Mouse (Mus musculus) naive thymus-derived CD4-positive, alpha-beta T cell, adult 2 months (primary cell): ENCODE results near the gene Nbea.

Experiments
- DNase-seq: peaks from one replicate; pipeline ENCODE4 v3.0.0-alpha.2; 2011; ENCODE audit warnings: low read depth

Nbea gene

DNA sequence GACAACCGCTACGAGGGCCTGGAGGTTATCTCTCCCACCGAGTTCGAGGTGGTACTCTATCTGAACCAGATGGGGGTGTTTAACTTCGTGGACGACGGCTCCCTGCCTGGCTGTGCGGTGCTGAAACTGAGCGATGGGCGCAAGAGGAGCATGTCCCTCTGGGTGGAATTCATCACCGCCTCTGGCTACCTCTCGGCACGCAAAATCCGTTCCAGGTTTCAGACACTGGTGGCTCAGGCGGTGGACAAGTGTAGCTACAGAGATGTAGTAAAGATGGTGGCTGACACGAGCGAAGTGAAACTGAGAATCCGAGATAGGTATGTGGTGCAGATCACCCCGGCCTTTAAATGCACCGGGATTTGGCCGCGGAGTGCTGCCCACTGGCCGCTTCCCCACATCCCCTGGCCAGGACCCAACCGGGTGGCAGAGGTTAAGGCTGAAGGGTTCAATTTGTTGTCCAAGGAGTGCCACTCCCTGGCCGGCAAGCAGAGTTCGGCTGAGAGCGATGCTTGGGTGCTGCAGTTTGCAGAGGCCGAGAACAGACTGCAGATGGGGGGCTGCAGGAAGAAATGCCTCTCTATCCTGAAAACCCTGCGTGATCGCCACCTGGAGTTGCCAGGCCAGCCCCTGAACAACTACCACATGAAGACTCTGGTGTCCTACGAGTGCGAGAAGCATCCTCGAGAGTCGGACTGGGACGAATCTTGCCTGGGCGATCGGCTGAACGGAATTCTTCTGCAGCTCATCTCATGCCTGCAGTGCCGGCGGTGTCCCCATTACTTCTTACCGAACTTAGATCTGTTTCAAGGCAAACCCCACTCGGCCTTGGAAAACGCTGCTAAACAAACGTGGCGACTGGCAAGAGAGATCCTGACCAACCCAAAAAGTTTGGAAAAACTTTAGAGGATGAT, 400.1 kb downstream of the Nbea start:
- peak; percentile 19 for DNase-seq

DNA sequence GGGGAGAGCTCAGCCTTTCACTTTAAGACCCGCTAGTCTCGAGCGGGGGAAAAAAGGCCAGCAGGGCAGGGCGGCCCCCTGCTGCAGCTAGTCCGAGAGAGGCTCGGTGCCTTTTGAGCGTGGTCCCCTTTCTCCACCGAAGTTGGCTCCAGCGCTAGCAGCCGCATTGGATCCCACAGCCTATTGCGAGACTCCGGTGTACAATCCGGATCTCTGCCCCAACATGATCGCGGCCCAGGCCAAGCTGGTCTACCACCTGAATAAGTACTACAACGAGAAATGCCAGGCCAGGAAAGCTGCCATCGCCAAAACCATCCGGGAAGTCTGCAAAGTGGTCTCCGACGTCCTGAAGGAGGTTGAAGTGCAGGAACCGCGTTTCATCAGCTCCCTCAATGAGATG, 400.7 kb downstream of the Nbea start:
- DNase-seq: peak; percentile 32

DNA sequence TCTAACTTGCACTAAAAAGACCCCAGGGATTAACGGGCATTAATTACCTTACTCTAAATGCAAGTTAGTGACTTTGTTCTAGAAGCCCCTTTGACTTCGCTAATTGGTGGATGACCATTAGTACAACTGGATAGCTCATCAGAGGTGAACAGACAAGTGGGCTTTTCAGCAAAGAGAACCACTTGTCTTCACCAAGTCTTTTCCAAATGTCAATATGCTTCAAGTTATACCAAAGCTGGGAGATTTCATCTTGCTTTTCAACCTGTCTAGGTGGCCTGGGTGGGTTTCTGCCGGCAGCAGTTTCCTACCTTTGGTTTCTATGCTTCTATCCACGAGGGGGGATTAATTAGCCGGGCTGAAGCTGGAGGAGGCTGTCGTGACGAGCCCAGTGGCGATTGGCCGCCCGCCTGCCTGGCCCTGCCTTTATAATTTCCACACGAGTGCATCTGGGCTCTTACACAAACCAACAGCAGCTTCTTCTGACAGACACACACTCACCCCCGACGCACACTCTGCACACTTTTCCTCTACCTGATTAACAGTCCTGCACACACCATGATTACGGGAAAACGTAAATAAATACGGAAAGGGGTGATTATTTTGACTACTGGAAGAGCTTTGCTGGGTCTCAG, 401.3 kb downstream of the Nbea start, which contains the start of gene Mab21l1:
Gene Mab21l1, plus strand, starts transcription at position 455 of the 632 bp plus-strand sequence.
- no peak for DNase-seq

DNA sequence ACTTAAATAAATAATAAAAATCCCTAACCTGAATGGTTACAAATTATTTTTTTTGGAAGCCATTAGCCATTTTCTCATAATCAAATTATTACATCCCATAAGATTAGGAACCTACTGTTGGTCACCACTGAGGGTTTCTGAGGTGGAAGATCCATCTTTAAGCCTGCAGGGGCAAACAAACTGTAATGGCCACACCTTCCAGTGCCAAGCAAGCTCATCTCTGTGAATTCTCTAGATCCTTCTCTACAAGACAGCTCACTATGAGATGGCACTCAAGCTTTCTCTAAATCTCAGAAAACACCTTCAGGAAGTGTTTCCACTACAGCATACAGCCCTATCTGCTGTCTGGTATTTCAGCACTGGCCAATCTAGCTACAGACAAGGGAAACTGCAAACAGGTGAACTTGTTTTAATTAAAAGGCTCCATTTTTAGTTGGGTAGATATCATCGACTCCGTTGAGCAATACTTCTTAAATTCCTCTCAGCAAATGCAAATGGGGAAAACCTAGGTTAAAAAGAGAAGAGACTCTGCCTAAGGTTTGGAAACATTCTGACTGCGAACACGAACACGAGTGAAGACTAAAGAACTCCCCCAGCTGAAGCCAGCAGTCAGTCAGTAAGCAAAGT, 402.0 kb downstream of the Nbea start:
- DNase-seq: no peak

DNA sequence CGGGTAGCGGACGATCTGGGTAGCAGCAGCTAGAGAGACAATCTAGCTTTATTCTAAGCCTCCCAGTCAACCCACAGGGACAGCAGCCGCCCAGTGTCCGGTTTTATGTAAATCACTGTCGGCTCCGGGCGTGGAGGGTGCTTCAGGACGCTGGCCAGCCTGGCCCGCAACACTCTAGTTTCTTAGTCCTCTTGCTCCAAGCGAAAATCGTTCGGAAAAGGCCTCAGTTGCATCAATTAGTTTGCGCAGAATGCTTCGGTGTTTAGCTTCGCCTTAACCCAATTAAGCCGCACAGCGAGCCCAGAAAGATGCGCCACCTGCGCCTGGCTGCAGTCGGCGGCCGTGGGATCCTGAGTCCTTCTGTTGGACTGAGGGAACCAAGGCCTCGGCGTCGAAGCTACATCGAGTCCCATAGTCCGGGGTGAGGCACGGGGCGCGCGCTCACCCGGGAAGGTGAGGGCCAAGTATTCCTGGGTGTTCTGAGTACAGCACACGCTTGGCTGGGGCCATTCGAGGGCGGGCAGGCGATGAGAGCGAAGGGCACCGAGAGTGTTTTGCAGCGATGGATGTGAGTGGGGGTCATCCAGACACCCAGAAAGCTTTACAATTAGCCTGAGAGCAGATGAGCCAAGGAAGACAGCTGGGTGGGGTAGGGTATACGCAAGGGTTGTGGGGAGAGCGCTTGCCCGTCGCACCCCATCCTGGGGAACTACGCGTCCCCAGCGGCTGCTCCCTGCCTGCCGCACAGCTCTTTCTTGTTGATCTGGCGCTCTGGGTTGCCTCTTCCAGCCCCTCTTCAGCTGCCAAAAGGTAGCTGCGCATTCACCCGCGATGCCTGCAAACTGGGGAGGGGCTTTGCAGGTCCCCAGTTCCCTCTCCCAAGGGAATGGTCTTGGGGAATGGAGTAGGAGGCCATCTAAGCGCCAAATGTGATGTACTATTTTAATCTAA, 403.1 kb downstream of the Nbea start:
- DNase-seq: no peak

DNA sequence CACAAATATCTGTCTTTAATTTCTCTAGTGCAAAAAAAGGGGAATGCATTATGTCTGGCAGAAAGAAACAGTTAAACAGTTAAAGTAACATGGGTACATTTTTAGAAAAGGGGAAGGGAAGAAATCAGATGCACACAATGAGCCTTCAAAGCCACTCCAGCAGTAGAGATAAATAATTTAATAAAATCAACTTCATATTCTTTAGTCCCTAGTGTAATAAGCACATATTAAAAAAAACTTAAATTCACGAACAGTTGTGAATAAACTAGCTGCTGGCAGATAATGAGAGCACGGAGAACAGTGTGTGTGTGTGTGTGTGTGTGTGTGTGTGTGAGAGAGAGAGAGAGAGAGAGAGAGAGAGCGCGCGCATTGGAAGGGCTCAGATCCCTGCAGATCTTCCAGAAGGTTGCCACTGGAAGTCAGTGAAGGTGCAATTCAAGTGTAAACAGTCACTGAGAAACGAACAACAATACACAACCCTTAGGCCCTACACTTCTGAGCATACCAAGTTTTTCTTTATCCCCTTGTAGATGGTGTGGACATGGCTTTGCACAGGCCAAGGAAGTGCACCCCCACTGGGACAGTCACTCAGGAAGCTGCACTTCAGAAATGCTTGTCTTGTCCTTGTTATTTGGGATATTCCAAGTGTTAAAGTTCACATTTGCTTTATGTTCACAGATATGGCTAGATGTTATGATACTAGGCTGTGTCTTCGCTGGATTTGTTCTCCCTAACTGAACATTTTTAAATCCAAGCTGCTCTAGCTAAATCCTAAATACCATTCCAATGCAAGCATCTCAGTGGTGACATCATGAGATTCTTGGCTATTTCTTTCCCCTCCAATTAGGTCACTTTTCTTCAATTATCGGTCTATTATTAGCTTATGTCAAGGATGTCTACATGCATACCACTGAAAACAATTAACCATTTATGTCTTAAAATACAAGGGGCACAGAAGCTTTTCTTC, 404.5 kb downstream of the Nbea start:
- no peak for DNase-seq

DNA sequence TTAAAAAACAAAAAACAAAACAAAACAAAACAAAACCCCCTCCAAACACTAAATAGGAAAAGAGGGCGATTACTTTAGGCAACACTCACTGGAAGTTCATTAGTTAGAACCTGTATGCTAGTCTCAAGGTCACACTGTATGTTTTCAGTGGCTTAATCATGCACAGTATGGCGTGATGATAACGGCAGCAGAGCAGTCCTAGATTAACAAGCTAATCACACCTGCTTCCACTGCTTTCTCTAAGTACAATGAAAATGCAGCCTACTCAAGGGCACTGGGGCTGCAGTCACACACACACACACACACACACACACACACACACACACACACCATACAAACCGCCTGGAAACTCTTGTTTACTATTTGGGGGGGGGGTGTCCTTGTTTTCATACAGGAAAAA, 406.0 kb downstream of the Nbea start:
- no peak for DNase-seq

DNA sequence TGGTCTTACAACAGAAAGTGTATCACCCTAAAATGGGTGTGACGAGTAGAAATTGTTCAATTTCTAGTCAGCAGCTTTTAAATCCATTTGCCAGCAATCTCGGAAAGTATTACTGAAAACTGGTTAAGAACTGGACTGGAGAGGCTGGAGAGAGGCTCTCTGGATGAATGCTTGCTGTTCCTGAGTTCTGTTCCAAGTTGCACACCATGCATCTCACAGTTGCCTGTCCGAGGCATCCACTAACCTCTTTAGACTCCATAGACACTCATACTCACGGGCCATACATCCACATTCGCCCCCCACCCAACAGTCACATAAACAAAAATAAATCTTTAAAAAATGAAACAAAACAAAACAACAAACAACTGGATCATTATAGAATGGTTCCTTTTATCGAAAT, 407.7 kb downstream of the Nbea start:
- DNase-seq: no peak

DNA sequence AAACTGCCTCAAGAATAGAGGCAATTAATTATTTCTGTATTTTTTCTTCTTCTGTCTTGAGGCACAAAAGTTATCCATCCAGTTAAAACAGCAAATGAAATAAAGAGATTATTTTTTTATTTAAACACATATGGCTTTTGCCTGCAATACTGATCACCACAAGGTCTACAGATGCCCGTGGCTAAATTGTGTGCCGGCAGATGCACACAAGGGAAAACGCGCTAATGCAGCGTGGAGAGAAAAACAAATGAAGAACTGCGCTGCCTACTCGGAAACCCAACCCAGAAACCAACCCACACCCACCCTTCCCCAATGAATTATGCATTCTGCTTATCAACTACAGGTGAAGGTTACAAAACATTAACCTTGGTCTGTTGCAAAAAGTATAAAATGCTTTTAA, 408.3 kb downstream of the Nbea start:
- no peak for DNase-seq

DNA sequence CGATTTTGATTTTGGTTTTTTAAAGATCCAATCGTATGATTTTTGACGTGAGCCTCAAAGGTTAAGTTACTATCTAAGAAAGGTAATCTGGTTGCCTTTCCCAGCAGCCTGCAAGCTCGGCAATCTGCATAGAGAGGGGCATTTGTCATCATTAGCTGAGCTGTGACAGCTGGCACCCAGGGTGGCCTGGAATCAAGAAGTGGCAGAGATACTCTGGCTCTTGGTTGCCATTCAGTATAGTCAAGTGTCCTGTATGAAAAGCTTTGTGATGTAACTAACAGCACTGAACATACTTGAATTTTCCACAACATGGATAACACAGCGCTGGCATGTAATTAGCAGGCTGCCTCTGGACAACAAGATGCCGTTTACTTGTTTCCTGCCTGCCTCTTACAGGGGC, 409.3 kb downstream of the Nbea start:
- no peak for DNase-seq

DNA sequence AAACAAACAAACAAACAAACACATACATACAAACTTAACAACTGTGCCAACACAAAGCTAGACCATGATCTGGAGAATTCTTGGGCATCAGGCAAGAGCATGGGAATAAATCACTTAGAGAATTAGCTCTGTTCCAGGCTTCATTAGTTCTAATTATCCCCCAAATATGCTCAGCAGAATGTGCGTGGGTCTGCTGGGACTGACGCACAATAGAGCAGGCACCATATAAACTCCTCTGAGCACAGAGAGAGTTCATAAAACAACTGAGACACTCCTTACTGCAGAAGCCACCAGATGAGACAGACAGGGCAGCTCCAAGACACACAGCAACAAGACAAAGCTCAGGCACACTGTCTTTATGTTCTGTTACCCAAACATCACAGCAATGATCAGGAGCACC, 414.2 kb downstream of the Nbea start:
- DNase-seq: no peak

DNA sequence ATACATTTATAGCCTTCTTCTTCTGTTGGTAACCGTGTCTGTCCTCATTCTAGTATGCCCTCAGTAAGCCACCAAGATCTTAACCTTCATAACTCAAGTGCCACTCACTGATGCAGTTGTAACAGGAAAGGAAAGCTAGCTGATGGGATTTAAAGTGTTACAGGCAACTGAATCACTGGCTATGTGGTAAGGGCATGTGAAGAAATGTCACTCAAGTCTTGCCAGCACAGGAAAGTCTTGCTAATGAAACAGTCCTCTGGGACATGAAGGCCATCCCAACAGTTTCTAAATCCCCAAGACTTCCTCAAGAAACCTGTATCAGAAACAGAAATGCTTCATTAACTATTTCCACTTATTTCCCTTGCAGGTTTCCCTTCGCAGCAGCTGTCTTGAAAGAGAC, 414.8 kb downstream of the Nbea start:
- DNase-seq: no peak

DNA sequence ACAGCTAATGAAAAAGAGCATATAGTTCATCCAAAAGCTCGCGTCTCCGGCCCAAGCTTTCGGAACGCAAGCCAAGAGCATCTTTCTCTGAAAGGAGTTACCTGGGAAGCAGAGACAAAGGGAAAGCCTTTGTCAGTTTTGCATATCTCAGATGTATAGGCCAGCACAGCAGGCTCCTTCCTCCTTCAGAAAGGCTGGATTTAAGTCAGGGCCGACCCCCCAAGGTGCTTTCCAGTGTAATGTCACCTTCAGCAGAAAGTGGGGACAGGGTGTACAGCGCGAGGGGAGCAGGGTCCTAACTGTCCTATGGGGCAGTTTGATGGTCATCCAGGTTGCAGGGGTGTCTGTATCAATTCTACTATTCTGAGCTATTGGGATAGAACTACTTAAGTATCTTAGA, 419.9 kb downstream of the Nbea start:
- DNase-seq: no peak

DNA sequence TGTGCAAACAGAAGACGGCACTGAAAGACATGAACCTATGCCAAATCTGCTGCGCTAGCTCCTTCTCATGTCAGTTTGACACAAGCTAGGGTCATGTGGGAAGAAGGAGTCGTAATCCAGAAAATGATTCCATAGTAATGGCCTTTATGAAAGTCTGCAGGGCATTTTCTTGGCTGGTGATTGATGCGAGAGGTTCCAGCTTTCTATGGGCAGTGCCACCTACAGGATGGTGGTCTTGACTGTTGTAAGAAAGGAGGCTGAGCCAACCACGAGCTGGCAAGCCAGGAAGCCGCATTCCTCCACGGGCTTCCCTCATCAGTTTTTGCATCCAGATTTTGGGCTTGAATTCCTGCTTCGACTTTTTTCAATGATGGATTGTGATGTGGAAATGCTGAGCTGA, 425.2 kb downstream of the Nbea start:
- DNase-seq: no peak

DNA sequence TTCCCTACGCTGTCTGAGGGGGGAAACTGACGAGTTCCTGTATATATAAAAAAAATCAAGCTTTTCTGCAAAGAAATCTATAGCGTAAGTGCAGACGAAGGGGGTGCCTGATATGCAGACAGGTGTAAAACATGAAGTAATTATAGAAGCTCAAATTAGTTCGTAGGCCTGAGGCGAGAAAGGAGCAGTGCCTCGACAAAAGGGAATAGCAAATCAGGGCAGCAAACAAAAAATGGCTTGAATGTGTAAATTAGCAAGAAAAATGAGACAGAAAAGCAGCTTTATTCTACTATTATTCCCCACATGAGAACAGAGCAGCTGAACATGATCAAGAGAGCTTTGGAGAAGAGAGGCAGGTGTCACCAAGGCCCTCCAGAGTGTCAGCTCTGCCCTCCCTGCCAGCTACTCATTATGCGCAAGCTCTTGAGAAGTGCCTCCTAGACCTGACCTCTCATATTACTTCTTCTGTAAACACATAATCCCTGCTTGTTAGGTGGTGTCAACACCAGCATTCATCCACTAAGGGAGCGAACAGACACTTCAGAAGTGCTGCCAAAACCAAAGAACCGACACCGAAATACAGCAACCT, 426.8 kb downstream of the Nbea start:
- DNase-seq: no peak

DNA sequence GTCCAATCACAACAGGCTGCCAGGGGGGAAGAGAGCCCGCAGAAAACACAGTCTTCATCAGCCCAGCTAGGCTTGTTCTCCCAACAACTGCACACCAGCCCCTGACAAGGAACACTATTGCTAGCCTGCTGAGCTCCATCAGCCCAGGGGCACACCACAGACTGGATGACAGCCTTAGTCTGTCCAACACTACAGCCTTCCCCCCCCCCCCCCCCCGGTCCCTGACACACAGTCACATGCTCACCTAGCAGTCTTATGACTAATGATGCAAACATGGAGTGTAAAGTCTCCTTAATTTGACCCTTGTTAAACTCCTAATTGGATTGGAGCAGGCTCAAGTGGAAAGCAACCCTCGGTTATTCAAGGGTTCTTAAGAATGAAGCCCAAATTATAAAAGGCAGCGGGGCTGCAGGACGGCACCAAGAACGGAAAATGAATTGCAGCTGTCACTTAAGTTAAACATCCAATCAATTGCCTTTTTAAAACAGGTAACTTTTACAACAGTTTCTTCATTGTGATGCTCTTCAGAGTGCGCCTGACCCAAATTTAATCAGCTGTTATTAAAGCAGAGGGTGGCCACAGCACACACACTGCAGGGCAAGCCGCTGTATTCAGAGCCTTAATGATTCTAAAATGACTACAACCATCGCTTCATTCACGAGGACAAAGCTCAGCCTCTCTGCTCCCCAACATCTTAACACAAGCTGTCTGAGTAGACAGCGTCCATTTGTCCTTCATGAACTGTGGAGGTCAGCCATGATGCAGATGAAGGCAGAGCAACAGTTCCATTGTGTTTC, 427.5 kb downstream of the Nbea start:
- DNase-seq: no peak

DNA sequence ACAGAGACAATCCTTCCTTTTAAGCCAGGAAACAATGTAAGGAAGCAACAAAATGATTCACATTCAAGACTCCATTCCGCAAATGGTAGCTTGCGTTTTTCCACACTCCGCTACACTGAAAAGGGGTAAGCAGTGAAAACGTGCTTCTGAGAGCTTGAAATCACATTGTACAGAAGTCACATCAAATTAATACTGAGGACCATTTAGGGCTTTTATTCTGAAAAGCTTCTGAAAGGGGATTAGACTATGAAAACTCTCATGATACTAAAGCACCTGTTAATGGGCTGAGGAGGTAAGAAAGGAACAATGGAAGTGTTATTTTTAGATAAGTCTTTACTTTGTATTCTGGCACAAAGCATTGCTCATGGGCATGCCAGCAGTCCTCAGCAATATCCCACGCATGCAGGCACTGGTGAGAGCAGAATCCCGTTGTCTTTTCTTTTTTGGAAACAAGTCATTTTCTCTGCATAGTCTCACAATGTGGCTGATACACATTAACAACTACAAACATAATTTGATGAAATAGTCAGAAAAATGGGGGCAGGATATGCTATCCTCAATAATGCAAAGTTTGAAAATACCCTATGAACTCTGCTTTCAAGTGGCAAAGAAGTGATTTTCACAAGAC, 428.4 kb downstream of the Nbea start:
- no peak for DNase-seq

DNA sequence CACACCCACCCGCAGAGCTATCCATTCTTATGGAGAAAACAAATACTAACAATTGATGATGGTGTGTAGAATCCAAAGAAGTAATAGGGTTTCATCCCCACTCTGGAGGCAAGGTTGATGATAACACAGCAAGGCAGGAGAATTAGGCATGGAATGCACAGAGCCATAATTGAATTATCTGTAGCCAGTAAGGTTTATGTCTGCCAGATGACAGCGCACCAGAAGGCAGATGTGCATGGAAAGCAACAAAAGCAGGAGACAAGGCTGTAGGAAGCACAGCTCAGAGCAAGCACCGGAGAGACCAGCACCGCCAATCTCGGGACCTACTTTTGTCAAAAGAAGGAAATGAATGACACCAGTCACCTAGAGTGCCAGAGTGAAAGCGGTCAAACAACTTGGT, 429.6 kb downstream of the Nbea start:
- no peak for DNase-seq

DNA sequence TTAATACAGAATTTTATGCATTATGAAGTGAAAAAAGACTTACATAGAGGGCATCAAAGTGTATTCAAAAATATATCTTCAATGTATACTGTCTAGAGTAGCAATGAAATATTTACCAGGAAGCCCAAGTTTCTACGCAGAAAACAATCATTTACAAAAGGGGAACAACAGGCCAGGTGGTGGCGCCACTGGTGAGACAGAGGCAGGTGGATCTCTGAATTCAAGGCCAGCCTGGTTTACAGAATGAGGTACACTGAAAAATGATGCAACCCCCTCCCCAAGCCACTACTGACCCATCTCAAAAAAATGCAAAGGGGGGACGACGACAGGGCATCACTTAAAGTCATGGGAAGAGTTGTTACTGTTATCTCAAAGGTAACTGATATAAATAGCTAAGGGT, 430.9 kb downstream of the Nbea start:
- no peak for DNase-seq
